Mouse (Mus musculus) limb, embryonic 13.5 days (tissue): ENCODE measurements around the gene Mpo. TPM values are rescaled to one million over a fixed set of nuclear protein-coding genes. Genes with fewer than 3 reads are reported as not detected.
A peak's percentile ranks its signal among the peaks of the same experiment; 100 is the strongest.

Source experiments
- ATAC-seq: fragments of 200-750 bp; cut with Nextera tagmentation; 2 replicates; pipeline ENCODE4 v1.8.0; 2017; ENCODE audit warnings: low read depth, moderate number of reproducible peaks, moderate TSS enrichment; ENCODE audit not compliant: low FRiP score
- H3K27ac ChIP-seq: fragments of 300-500 bp; sonication (generic); 2 replicates; pipeline ENCODE4 v1.5.1; 2015; ENCODE audit warnings: inconsistent platforms, mild to moderate bottlenecking, moderate library complexity
- H3K27me3 ChIP-seq: fragments of 300-500 bp; sonication (generic); 2 replicates; pipeline ENCODE4 v1.6.1; 2015; ENCODE audit warnings: mild to moderate bottlenecking, inconsistent platforms
- H3K36me3 ChIP-seq: fragments of 300-500 bp; sonication (generic); 2 replicates; pipeline ENCODE4 v1.6.1; 2015; ENCODE audit warnings: inconsistent platforms, mild to moderate bottlenecking, moderate library complexity
- H3K4me1 ChIP-seq: fragments of 300-500 bp; sonication (generic); 2 replicates; pipeline ENCODE4 v1.6.1; 2015; ENCODE audit warnings: inconsistent platforms
- H3K4me2 ChIP-seq: fragments of 300-500 bp; sonication (generic); replicated peaks from 2 replicates; pipeline ENCODE4 v1.6.1; 2015; ENCODE audit warnings: inconsistent platforms, mild to moderate bottlenecking, moderate library complexity
- H3K4me3 ChIP-seq: fragments of 300-500 bp; sonication (generic); 2 replicates; pipeline ENCODE4 v1.5.1; 2015; ENCODE audit warnings: moderate library complexity, mild to moderate bottlenecking, inconsistent platforms
- H3K9ac ChIP-seq: fragments of 300-500 bp; sonication (generic); 2 replicates; pipeline ENCODE4 v1.6.1; 2015; ENCODE audit warnings: mild to moderate bottlenecking, inconsistent platforms
- H3K9me3 ChIP-seq: fragments of 300-500 bp; sonication (generic); 2 replicates; pipeline ENCODE4 v1.6.1; 2016; ENCODE audit warnings: inconsistent platforms
- WGBS: fragments of 180-500 bp; shearing (Covaris S2); methylation state at CpG from one replicate; pipeline ENCODE4 v1.1.7; 2015; 5-methylcytosine and 5-hydroxymethylcytosine counted together
- polyA plus RNA-seq: library from polyadenylated mRNA; unstranded; fragments of >200 nt; fragmentation: Nextera tagmentation; extraction: Ambion mirVana; gene quantifications from 2 replicates; pipeline ENCODE4 v1.2.1, GENCODE M21; 2015

Mpo gene
- polyA plus RNA-seq, 1 experiment from 2014 or later, result 1.0 TPM

DNA sequence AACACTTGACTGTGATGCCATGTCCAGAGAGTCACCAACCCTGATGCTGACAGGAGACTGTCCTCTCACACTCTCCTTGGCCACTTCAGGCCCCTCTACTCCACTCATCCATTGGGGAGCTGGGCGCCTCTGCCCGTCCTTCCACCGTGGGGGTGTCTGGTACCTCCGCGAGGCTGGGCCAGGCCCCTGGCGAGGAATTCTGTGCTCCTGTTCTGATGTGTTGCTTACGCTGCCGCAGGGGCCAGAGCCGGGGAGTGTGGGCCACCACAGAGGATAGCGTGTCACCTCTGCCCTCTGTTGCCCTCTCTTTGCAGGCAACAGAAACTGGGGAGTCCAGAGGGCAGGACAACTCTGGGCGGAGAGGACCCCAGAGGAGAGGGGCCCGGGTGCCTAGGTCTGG is 14.5 kb upstream of the Mpo start:
- no peak for ATAC-seq
- Histone ChIP-seq H3K4me2 (peak overlapping the region; percentile 78), H3K9ac (peak overlapping the region; percentile 74; the same call in 1 of the 2 replicates), H3K27me3 (no peaks in the 10 kb centered on the region), H3K36me3 (no peaks in the 10 kb centered on the region), H3K9me3 (no peaks in the 10 kb centered on the region), H3K4me1 (peaks cover 18% of the 10 kb centered on the region), H3K27ac (no peak overlapping the region), H3K4me3 (peak overlapping the region; percentile 46)
- WGBS, result 35% methylated on average over 12 of the region's 12 CpGs

- H3K27me3 ChIP-seq, result no peaks in the 10 kb centered on the region
- ATAC-seq, result no peak
- H3K4me1 ChIP-seq, result peaks cover 18% of the 10 kb centered on the region
- no peak overlapping the region for H3K4me3 ChIP-seq
- H3K4me2 ChIP-seq, result no peak overlapping the region
- WGBS, result 79% methylated on average over 4 of the region's 4 CpGs
- H3K9me3 ChIP-seq, result no peaks in the 10 kb centered on the region
- no peak overlapping the region for H3K9ac ChIP-seq
- H3K36me3 ChIP-seq, result no peaks in the 10 kb centered on the region
- H3K27ac ChIP-seq, result no peak overlapping the region
These were observed 14.0 kb upstream of the Mpo start for GRCm38 (mm10) chr11:87779392-87779791.

GRCm38 (mm10) chr11:87780130-87780529 is 13.3 kb upstream of the Mpo start:
- Histone ChIP-seq H3K4me2 (no peak overlapping the region), H3K9me3 (no peaks in the 10 kb centered on the region), H3K4me3 (no peak overlapping the region), H3K9ac (no peak overlapping the region), H3K27me3 (no peaks in the 10 kb centered on the region), H3K27ac (no peak overlapping the region), H3K36me3 (no peaks in the 10 kb centered on the region), H3K4me1 (peaks cover 18% of the 10 kb centered on the region)
- ATAC-seq, result no peak
- 84% methylated on average over 8 of the region's 8 CpGs for WGBS

GRCm38 (mm10) chr11:87790088-87790487 is 3.3 kb upstream of the Mpo start:
- no peaks in the 10 kb centered on the region for H3K9me3 ChIP-seq
- H3K36me3 ChIP-seq, result no peaks in the 10 kb centered on the region
- H3K9ac ChIP-seq, result no peak overlapping the region
- no peak overlapping the region for H3K4me3 ChIP-seq
- no peak overlapping the region for H3K27ac ChIP-seq
- no peak overlapping the region for H3K4me2 ChIP-seq
- no peaks in the 10 kb centered on the region for H3K27me3 ChIP-seq
- WGBS, result 83% methylated on average over 6 of the region's 6 CpGs
- H3K4me1 ChIP-seq, result no peaks in the 10 kb centered on the region
- no peak for ATAC-seq

GRCm38 (mm10) chr11:87801711-87802275 is 8.4 kb downstream of the Mpo start:
- no peak for ATAC-seq
- no peak overlapping the region for H3K4me3 ChIP-seq
- no peaks in the 10 kb centered on the region for H3K9me3 ChIP-seq
- WGBS, result 82% methylated on average over 22 of the region's 22 CpGs
- H3K9ac ChIP-seq, result no peak overlapping the region
- H3K4me2 ChIP-seq, result no peak overlapping the region
- H3K27ac ChIP-seq, result no peak overlapping the region
- no peaks in the 10 kb centered on the region for H3K4me1 ChIP-seq
- no peaks in the 10 kb centered on the region for H3K36me3 ChIP-seq
- 0 out of 2 replicates have a peak, but pooled peaks cover 5% of the 10 kb centered on the region for H3K27me3 ChIP-seq

GRCm38 (mm10) chr11:87802621-87803020 is 9.2 kb downstream of the Mpo start:
- no peak for ATAC-seq
- 43% methylated on average over 14 of the region's 14 CpGs for WGBS
- H3K9ac ChIP-seq, result no peak overlapping the region
- no peaks in the 10 kb centered on the region for H3K9me3 ChIP-seq
- H3K27me3 ChIP-seq, result no peaks in the 10 kb centered on the region
- no peak overlapping the region for H3K4me2 ChIP-seq
- no peak overlapping the region for H3K4me3 ChIP-seq
- H3K27ac ChIP-seq, result no peak overlapping the region
- H3K4me1 ChIP-seq, result no peaks in the 10 kb centered on the region
- H3K36me3 ChIP-seq, result no peaks in the 10 kb centered on the region

- WGBS, result 78% methylated on average over 1 of the region's 1 CpGs
- no peaks in the 10 kb centered on the region for H3K27me3 ChIP-seq
- no peaks in the 10 kb centered on the region for H3K9me3 ChIP-seq
These were observed 12.1 kb downstream of the Mpo start for GRCm38 (mm10) chr11:87805448-87805847.

DNA sequence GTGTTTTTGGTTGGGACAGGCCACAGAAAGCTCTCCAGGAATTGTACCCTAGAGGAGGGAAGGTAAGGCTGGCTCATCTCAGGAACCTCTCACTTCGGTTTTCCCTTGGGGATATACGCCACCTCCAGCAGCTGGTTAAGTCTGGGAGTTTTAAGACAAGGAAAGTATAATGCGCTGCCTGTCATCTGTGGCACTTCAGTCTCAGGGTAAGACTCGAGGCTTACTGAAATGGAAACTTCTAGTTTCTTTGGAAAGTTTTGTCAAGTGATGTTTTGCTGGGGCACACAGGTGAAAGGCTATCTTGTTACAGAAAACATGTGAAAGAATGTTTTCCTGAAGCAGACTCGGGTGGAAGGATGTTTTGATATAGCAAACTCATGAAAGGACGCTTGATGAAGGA is 14.1 kb downstream of the Mpo start:
- H3K9ac ChIP-seq, result no peak overlapping the region
- H3K4me2 ChIP-seq, result no peak overlapping the region
- H3K36me3 ChIP-seq, result no peaks in the 10 kb centered on the region
- no peaks in the 10 kb centered on the region for H3K4me1 ChIP-seq
- H3K4me3 ChIP-seq, result no peak overlapping the region
- no peaks in the 10 kb centered on the region for H3K9me3 ChIP-seq
- no peak overlapping the region for H3K27ac ChIP-seq
- H3K27me3 ChIP-seq, result no peaks in the 10 kb centered on the region
- WGBS, result 86% methylated on average over 6 of the region's 6 CpGs
- ATAC-seq, result no peak

More at GRCm38 (mm10) chr11:87805448-87805847, 12.1 kb downstream of the Mpo start:
- Histone ChIP-seq H3K4me3 (no peak overlapping the region), H3K9ac (no peak overlapping the region), H3K4me2 (no peak overlapping the region), H3K36me3 (no peaks in the 10 kb centered on the region), H3K27ac (no peak overlapping the region), H3K4me1 (no peaks in the 10 kb centered on the region)
- ATAC-seq, result no peak

GRCm38 (mm10) chr11:87808236-87808635 is 14.9 kb downstream of the Mpo start:
- Histone ChIP-seq H3K9ac (no peak overlapping the region), H3K4me1 (no peaks in the 10 kb centered on the region), H3K4me3 (no peak overlapping the region), H3K9me3 (no peaks in the 10 kb centered on the region), H3K27me3 (no peaks in the 10 kb centered on the region), H3K4me2 (no peak overlapping the region), H3K36me3 (no peaks in the 10 kb centered on the region), H3K27ac (no peak overlapping the region)
- 81% methylated on average over 7 of the region's 7 CpGs for WGBS
- ATAC-seq, result no peak

- H3K4me2 ChIP-seq, result no peak overlapping the region
- no peak overlapping the region for H3K9ac ChIP-seq
- H3K27ac ChIP-seq, result no peak overlapping the region
- 54% methylated on average over 3 of the region's 4 CpGs for WGBS
- H3K9me3 ChIP-seq, result no peaks in the 10 kb centered on the region
- H3K36me3 ChIP-seq, result no peaks in the 10 kb centered on the region
- ATAC-seq, result no peak
- peaks cover 9% of the 10 kb centered on the region for H3K27me3 ChIP-seq
- H3K4me1 ChIP-seq, result no peaks in the 10 kb centered on the region
- H3K4me3 ChIP-seq, result no peak overlapping the region
These were observed 18.0 kb downstream of the Mpo start for GRCm38 (mm10) chr11:87811396-87811795.

- no peak for ATAC-seq
- WGBS, result 73% methylated on average over 8 of the region's 8 CpGs
- H3K36me3 ChIP-seq, result no peaks in the 10 kb centered on the region
These were observed 21.4 kb downstream of the Mpo start for GRCm38 (mm10) chr11:87814831-87815230.

GRCm38 (mm10) chr11:87816707-87817442 is 23.5 kb downstream of the Mpo start:
- H3K4me2 ChIP-seq, result peak overlapping the region; percentile 65

More at GRCm38 (mm10) chr11:87814831-87815230, 21.4 kb downstream of the Mpo start:
- Histone ChIP-seq H3K27me3 (peaks cover 17% of the 10 kb centered on the region), H3K9me3 (no peaks in the 10 kb centered on the region), H3K27ac (no peak overlapping the region), H3K4me3 (no peak overlapping the region), H3K4me1 (peaks cover 5% of the 10 kb centered on the region), H3K4me2 (no peak overlapping the region), H3K9ac (no peak overlapping the region)

More at GRCm38 (mm10) chr11:87816707-87817442, 23.5 kb downstream of the Mpo start:
- Histone ChIP-seq H3K4me3 (peak overlapping the region; percentile 38), H3K4me1 (peaks cover 5% of the 10 kb centered on the region), H3K27me3 (peaks cover 17% of the 10 kb centered on the region), H3K36me3 (no peaks in the 10 kb centered on the region), H3K27ac (no peak overlapping the region), H3K9ac (0 out of 2 replicates have a peak overlapping the region, but pooled peaks have one; percentile 46), H3K9me3 (no peaks in the 10 kb centered on the region)
- WGBS, result 4% methylated on average over 31 of the region's 31 CpGs
- 0 out of 2 replicates have a peak, but pooled peaks have one; percentile 32 for ATAC-seq
